Mouse (Mus musculus) bone marrow macrophage, adult 2 months (primary cell): ENCODE measurements around the gene Gm20518.

Source experiments
- CTCF ChIP-seq: IDR thresholded peaks from 2 replicates; pipeline ENCODE4 v1.5.1; 2012; ENCODE audit warnings: low read depth, mild to moderate bottlenecking, low read length, moderate library complexity
- POLR2A ChIP-seq: IDR thresholded peaks from 2 replicates; pipeline ENCODE4 v1.6.1; 2012; ENCODE audit warnings: mild to moderate bottlenecking, low read depth, low read length, borderline replicate concordance

DNA sequence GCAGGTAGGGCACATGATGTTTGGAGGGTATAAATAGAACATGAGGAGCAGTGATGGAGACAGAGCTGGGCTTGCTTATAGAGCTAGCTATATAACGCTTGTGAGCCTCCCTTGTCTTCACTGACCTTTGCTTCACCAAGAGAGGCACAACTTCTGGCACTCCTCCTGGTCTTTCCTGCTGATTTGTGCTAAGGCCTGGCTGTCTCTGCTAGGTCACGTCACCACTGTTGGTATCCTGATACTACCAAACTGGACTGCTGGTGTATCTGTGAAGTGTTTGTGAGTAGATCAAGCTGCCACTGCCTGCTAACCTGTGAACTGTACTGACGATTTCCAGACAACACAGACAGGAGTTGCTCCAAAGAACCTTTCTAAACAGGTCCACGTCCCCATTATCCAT, 16.3 kb downstream of the Gm20518 start:
- TF ChIP-seq CTCF: no peak
- TF ChIP-seq POLR2A: no peak
